12 mouse cellular contexts compared by ENCODE assay signal in the genomic region with DNA sequence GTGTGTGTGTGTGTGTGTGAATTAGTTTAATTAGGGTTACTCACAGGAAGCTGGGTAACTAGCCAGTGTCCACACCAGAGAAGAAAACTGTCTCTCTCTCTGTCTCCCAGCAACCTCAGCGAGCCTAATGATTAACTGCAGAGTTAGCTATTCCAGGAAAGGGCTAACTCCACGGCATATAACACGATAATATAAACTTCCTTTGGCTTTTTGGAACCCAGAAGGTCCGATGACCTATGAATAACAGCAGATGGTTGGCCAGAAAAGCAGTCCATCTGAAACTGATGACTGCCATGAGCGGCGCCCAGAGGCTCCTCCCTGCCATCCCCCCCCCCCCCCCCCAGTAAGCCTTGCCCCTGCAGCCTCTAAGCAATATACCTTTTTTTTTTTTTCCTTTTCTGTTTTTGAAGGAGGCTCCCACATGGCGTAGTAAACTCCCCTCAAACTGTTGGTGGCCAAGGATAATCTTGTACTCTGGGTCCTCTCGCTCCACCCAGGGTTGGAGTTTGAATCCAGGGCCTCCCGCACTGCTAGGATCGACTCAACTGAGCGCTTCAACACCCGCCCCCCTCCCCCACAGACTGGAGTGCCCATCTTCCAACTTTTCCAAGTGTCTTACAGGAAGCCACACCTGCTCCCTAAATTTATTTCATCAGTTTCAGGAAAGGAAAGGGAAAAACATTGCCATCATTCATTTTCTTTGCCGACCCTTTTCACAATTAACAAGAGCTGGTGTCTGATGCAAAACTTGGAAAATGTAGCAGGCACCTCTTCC. TPM values are rescaled to one million over a fixed set of nuclear protein-coding genes. Genes with fewer than 3 reads are reported as not detected.
DNase-seq lines count a peak whose midpoint lies in the region; ATAC-seq and TF ChIP-seq lines count a peak whose summit lies in the region.
"Had no signal": no experiment of that assay in that cellular context is flagged by ENCODE, and none has a peak within 500 bp of the region (broad histone marks: within the 10 kb centered on the region; RNA-seq: fewer than 3 reads in every experiment).

No protein-coding gene starts in this region.

- peak overlapping the region; percentile 85 for H3K27ac ChIP-seq in MEL (ENCODE audit: control insufficient read depth, low read depth, low read length)
- H3K27ac ChIP-seq in intestine, embryonic 16.5 days (ENCODE audit: low read length): peak overlapping the region; percentile 87
- peak overlapping the region; percentile 90 for H3K27ac ChIP-seq in small intestine, adult 2 months (ENCODE audit: insufficient read depth, low read depth, low read length)
- no peak overlapping the region for H3K27ac ChIP-seq in forebrain, embryonic 11.5 days (ENCODE audit: low read depth, low read length)
- no peak overlapping the region for H3K27ac ChIP-seq in midbrain, embryonic 11.5 days (ENCODE audit: low read depth, low read length)
- H3K27ac ChIP-seq: hindbrain, embryonic 12.5 days had no signal

- no peak for TF ChIP-seq CTCF in MEL (IDR thresholded peaks at IDR 0.05 in 2 of 3, conservative IDR thresholded peaks at IDR 0.05 in 1 of 3; ENCODE audit: control insufficient read depth in 1 of 3, insufficient read depth in 1 of 3, low read depth in 2 of 3, low read length in 3 of 3, poor library complexity in 1 of 3, severe bottlenecking in 1 of 3)
- no peak for TF ChIP-seq CTCF in small intestine, adult 2 months (IDR thresholded peaks at IDR 0.05; ENCODE audit: extremely low read depth, insufficient read length, insufficient replicate concordance, low read depth, low read length)

- peaks cover 0 to 28% of the 10 kb centered on the region in 2 experiments; a peak in 2 of 4 replicates for H3K36me3 ChIP-seq in MEL (ENCODE audit: control insufficient read depth in 1 of 2, insufficient read depth in 2 of 2, low read length in 2 of 2)
- H3K36me3 ChIP-seq in intestine, embryonic 16.5 days (ENCODE audit: control insufficient read depth, insufficient read depth, low read length): 0 out of 2 replicates have a peak, but pooled peaks cover 2% of the 10 kb centered on the region
- H3K36me3 ChIP-seq in small intestine, adult 2 months (ENCODE audit: control insufficient read depth, insufficient read depth, low read length): peaks cover 65% of the 10 kb centered on the region
- no peaks in the 10 kb centered on the region for H3K36me3 ChIP-seq in forebrain, embryonic 11.5 days (ENCODE audit: control insufficient read depth, insufficient read depth, low read length)
- no peaks in the 10 kb centered on the region for H3K36me3 ChIP-seq in midbrain, embryonic 11.5 days (ENCODE audit: control insufficient read depth, insufficient read depth, low read length)
- H3K36me3 ChIP-seq: heart, embryonic 12.5 days; hindbrain, embryonic 12.5 days had no signal

- DNase-seq in MEL (ENCODE audit: low read depth, low spot score): peak; percentile 22
- peak; percentile 56 to 65 for DNase-seq in kidney, postnatal 25 days
- DNase-seq in forebrain, embryonic 11.5 days (ENCODE audit: low spot score): no peak
- DNase-seq in midbrain, embryonic 11.5 days (ENCODE audit: low spot score, missing footprints): no peak
- DNase-seq: thymus, postnatal 14 days had no signal

- no peaks in the 10 kb centered on the region for H3K9me3 ChIP-seq in MEL (replicated peaks; ENCODE audit: insufficient read depth, low read length)
- no peaks in the 10 kb centered on the region for H3K9me3 ChIP-seq in intestine, embryonic 16.5 days (ENCODE audit: control insufficient read depth, low read length)
- H3K9me3 ChIP-seq in forebrain, embryonic 11.5 days (ENCODE audit: control insufficient read depth, low read length): no peaks in the 10 kb centered on the region
- H3K9me3 ChIP-seq in midbrain, embryonic 11.5 days (ENCODE audit: control insufficient read depth, low read length): no peaks in the 10 kb centered on the region
- H3K9me3 ChIP-seq: heart, embryonic 12.5 days; hindbrain, embryonic 12.5 days had no signal

- peak; percentile 51 for ATAC-seq in intestine, embryonic 16.5 days
- ATAC-seq in erythroid progenitor cell, adult 5-6 weeks (replicated peaks; ENCODE audit: low FRiP score, poor library complexity, severe bottlenecking): no peak
- no peak for ATAC-seq in forebrain, embryonic 11.5 days (replicated peaks; ENCODE audit: low FRiP score)
- no peak for ATAC-seq in midbrain, embryonic 11.5 days (ENCODE audit: low FRiP score)

- 27% methylated on average over 13 of the region's 13 CpGs for WGBS in intestine, embryonic 16.5 days
- 8% methylated on average over 13 of the region's 13 CpGs for WGBS in small intestine, adult 2 months
- WGBS in forebrain, embryonic 11.5 days: 83% methylated on average over 13 of the region's 13 CpGs
- WGBS in midbrain, embryonic 11.5 days: 86% methylated on average over 13 of the region's 13 CpGs

- TF ChIP-seq POLR2A in MEL (IDR thresholded peaks at IDR 0.05; ENCODE audit: control insufficient read depth in 1 of 2, insufficient read depth in 1 of 2, low read depth in 1 of 2, low read length in 2 of 2, poor library complexity in 1 of 2): no peak
- no peak for TF ChIP-seq POLR2A in small intestine, adult 2 months (IDR thresholded peaks at IDR 0.05; ENCODE audit: low read depth, low read length)

- TF ChIP-seq EP300 in MEL (IDR thresholded peaks at IDR 0.05; ENCODE audit: low read depth in 1 of 2, low read length in 2 of 2): no peak

- peak overlapping the region; percentile 59 for H3K4me2 ChIP-seq in intestine, embryonic 16.5 days (ENCODE audit: low read depth, low read length)
- no peak overlapping the region for H3K4me2 ChIP-seq in forebrain, embryonic 11.5 days (ENCODE audit: low read depth, low read length, severe bottlenecking)
- H3K4me2 ChIP-seq in midbrain, embryonic 11.5 days: no peak overlapping the region
- H3K4me2 ChIP-seq: heart, embryonic 12.5 days; hindbrain, embryonic 12.5 days had no signal

- peak overlapping the region; percentile 40 to 54 for H3K4me3 ChIP-seq in MEL (ENCODE audit: control insufficient read depth in 1 of 2, insufficient read depth in 1 of 2, low read depth in 2 of 2, low read length in 2 of 2)
- peak overlapping the region; percentile 35 for H3K4me3 ChIP-seq in intestine, embryonic 16.5 days (ENCODE audit: low read length)
- H3K4me3 ChIP-seq in small intestine, adult 2 months (ENCODE audit: low read depth, low read length): peak overlapping the region; percentile 51
- H3K4me3 ChIP-seq in forebrain, embryonic 11.5 days (ENCODE audit: low read depth, low read length): no peak overlapping the region
- H3K4me3 ChIP-seq in midbrain, embryonic 11.5 days (ENCODE audit: low read depth, low read length): no peak overlapping the region
- H3K4me3 ChIP-seq: erythroblast, embryonic 14.5 days; heart, embryonic 12.5 days; hindbrain, embryonic 12.5 days had no signal

- no peaks in the 10 kb centered on the region for H3K27me3 ChIP-seq in MEL (ENCODE audit: control insufficient read depth in 1 of 2, insufficient read depth in 2 of 2, low read length in 2 of 2)
- no peaks in the 10 kb centered on the region for H3K27me3 ChIP-seq in intestine, embryonic 16.5 days (replicated peaks; ENCODE audit: control insufficient read depth, insufficient read depth, low read length)
- H3K27me3 ChIP-seq in small intestine, adult 2 months (ENCODE audit: control insufficient read depth, insufficient read depth, low read length): no peaks in the 10 kb centered on the region
- H3K27me3 ChIP-seq in forebrain, embryonic 11.5 days (ENCODE audit: control insufficient read depth, insufficient read depth, low read length): no peaks in the 10 kb centered on the region
- no peaks in the 10 kb centered on the region for H3K27me3 ChIP-seq in midbrain, embryonic 11.5 days (ENCODE audit: control insufficient read depth, insufficient read depth, low read length)
- H3K27me3 ChIP-seq: heart, embryonic 12.5 days; hindbrain, embryonic 12.5 days had no signal

- peak overlapping the region; percentile 69 for H3K9ac ChIP-seq in MEL (ENCODE audit: control insufficient read depth, low read depth, low read length, poor library complexity, severe bottlenecking)
- peak overlapping the region; percentile 42 for H3K9ac ChIP-seq in intestine, embryonic 16.5 days (ENCODE audit: low read depth, low read length)
- H3K9ac ChIP-seq in forebrain, embryonic 11.5 days (ENCODE audit: low read length): no peak overlapping the region
- H3K9ac ChIP-seq in midbrain, embryonic 11.5 days (ENCODE audit: low read length): no peak overlapping the region
- H3K9ac ChIP-seq: heart, embryonic 12.5 days; hindbrain, embryonic 12.5 days had no signal

- H3K4me1 ChIP-seq in MEL (ENCODE audit: control insufficient read depth in 1 of 2, insufficient read depth in 2 of 2, low read length in 2 of 2): peaks cover 8 to 22% of the 10 kb centered on the region in 2 experiments
- H3K4me1 ChIP-seq in intestine, embryonic 16.5 days (ENCODE audit: control insufficient read depth, insufficient read depth, low read length): peaks cover 6% of the 10 kb centered on the region
- peaks cover 25% of the 10 kb centered on the region for H3K4me1 ChIP-seq in small intestine, adult 2 months (ENCODE audit: control insufficient read depth, insufficient read depth, insufficient read length, low read length)
- 0 out of 2 replicates have a peak, but pooled peaks cover 3% of the 10 kb centered on the region for H3K4me1 ChIP-seq in forebrain, embryonic 11.5 days (replicated peaks; ENCODE audit: control insufficient read depth, insufficient read depth, low read length)
- no peaks in the 10 kb centered on the region for H3K4me1 ChIP-seq in midbrain, embryonic 11.5 days (ENCODE audit: control insufficient read depth, insufficient read depth, low read length)
- H3K4me1 ChIP-seq: hindbrain, embryonic 12.5 days had no signal

- TF ChIP-seq RAD21 in MEL (IDR thresholded peaks at IDR 0.05; ENCODE audit: low read depth, low read length): no peak

- no peaks in the 10 kb centered on the region for H3K79me2 ChIP-seq in MEL (ENCODE audit: control insufficient read depth, insufficient read depth, low read length, poor library complexity)

RNA-seq across cellular contexts. Expression of a gene that starts 4.6 kb away (rescaled TPM):
- total RNA-seq in MEL (2012; rRNA removed): 4.9 and 7.1 TPM in 2 replicates
- 10 to 100 TPM in 1 of 2 experiments, not detected in 1; 10.6 TPM for polyA plus RNA-seq in MEL (2012; ENCODE audit: insufficient read depth in 1 of 2, insufficient read length in 2 of 2, low read depth in 1 of 2, low replicate concordance in 2 of 2, missing spikeins in 1 of 2)
- polyA plus RNA-seq in intestine, embryonic 16.5 days (2015; fragmentation: Nextera tagmentation; extraction: Ambion mirVana): 438 and 445 TPM in 2 replicates
- polyA plus RNA-seq in small intestine, adult 2 months (2012; rRNA removed): 1,430 and 1,806 TPM in 2 replicates
- 276 and 360 TPM in 2 replicates for total RNA-seq in erythroid progenitor cell, adult 5-6 weeks (2015; ENCODE audit: low replicate concordance)
- 160 and 183 TPM in 2 replicates for total RNA-seq in erythroid progenitor cell, adult 5-6 weeks (2017; ENCODE audit: low replicate concordance)
- polyA plus RNA-seq in forebrain, embryonic 11.5 days (2014; fragmentation: Nextera tagmentation; extraction: Ambion mirVana): 1.3 and 1.4 TPM in 2 replicates
- polyA plus RNA-seq in midbrain, embryonic 11.5 days (2014; fragmentation: Nextera tagmentation; extraction: Ambion mirVana): 1.4 and 1.7 TPM in 2 replicates
- total RNA-seq: layer of hippocampus, postnatal 14 days had no signal

RNA-seq across cellular contexts. Expression of a gene that starts 49.3 kb away (rescaled TPM):
- total RNA-seq in MEL (2012; rRNA removed): 142 and 143 TPM in 2 replicates
- 100 to 1,000 TPM; 112 to 626 TPM for polyA plus RNA-seq in MEL (2012; ENCODE audit: insufficient read depth in 1 of 2, insufficient read length in 2 of 2, low read depth in 1 of 2, low replicate concordance in 2 of 2, missing spikeins in 1 of 2)
- 151 and 164 TPM in 2 replicates for polyA plus RNA-seq in intestine, embryonic 16.5 days (2015; fragmentation: Nextera tagmentation; extraction: Ambion mirVana)
- polyA plus RNA-seq in small intestine, adult 2 months (2012; rRNA removed): 7.3 and 14.0 TPM in 2 replicates
- 17.2 and 29.6 TPM in 2 replicates for total RNA-seq in erythroid progenitor cell, adult 5-6 weeks (2015; ENCODE audit: low replicate concordance)
- total RNA-seq in erythroid progenitor cell, adult 5-6 weeks (2017; ENCODE audit: low replicate concordance): 28.4 and 53.8 TPM in 2 replicates
- polyA plus RNA-seq in forebrain, embryonic 11.5 days (2014; fragmentation: Nextera tagmentation; extraction: Ambion mirVana): 227 and 231 TPM in 2 replicates
- polyA plus RNA-seq in midbrain, embryonic 11.5 days (2014; fragmentation: Nextera tagmentation; extraction: Ambion mirVana): 242 and 251 TPM in 2 replicates

Comparison
In these comparisons a context has a peak if more than half of its experiments do, and no peak if none do; other contexts are left out.
1. DNase-seq: peak in MEL (single experiment) and kidney, postnatal 25 days (2 of 2); none in forebrain, embryonic 11.5 days (single experiment) and midbrain, embryonic 11.5 days (single experiment).
2. H3K27ac ChIP-seq: peak in MEL (single experiment), intestine, embryonic 16.5 days (single experiment) and small intestine, adult 2 months (single experiment); none in forebrain, embryonic 11.5 days (single experiment) and midbrain, embryonic 11.5 days (single experiment).
3. H3K4me3 ChIP-seq: peak in MEL (2 of 2), intestine, embryonic 16.5 days (single experiment) and small intestine, adult 2 months (single experiment); none in forebrain, embryonic 11.5 days (single experiment) and midbrain, embryonic 11.5 days (single experiment).
4. H3K9ac ChIP-seq: peak in MEL (single experiment) and intestine, embryonic 16.5 days (single experiment); none in forebrain, embryonic 11.5 days (single experiment) and midbrain, embryonic 11.5 days (single experiment).
5. RNA of a gene that starts 4.6 kb away (polyA plus RNA-seq): 1,430 to 1,806 TPM in small intestine, adult 2 months and 438 to 445 TPM in intestine, embryonic 16.5 days; 10.6 TPM in MEL, 1.4 to 1.7 TPM in midbrain, embryonic 11.5 days and 1.3 to 1.4 TPM in forebrain, embryonic 11.5 days; every median in the first group is over 10 times any median in the second.